Mouse (Mus musculus) myocyte (in vitro differentiated cells): Measurements from ENCODE around the gene Mark4. TPM values are rescaled to one million over a fixed set of nuclear protein-coding genes. Genes with fewer than 3 reads are reported as not detected.

Experiments used
- H3K27me3 ChIP-seq: one replicate; pipeline ENCODE4 v1.6.1; 2011; ENCODE audit not compliant: control insufficient read depth, insufficient read depth, insufficient read length
- H3K36me3 ChIP-seq: one replicate; pipeline ENCODE4 v1.6.1; 2011; ENCODE audit not compliant: control insufficient read depth, insufficient read depth
- H3K4me2 ChIP-seq: one replicate; pipeline ENCODE4 v1.6.1; 2011; ENCODE audit warnings: low read depth, control low read depth
- H3K4me3 ChIP-seq: one replicate; pipeline ENCODE4 v1.5.1; 2011; ENCODE audit warnings: mild to moderate bottlenecking, control low read depth, moderate library complexity
- H3K79me2 ChIP-seq: one replicate; pipeline ENCODE4 v1.6.1; 2011; ENCODE audit not compliant: control insufficient read depth, insufficient read depth
- H3ac ChIP-seq: one replicate; pipeline ENCODE4 v1.6.1; 2011; ENCODE audit not compliant: control insufficient read depth, insufficient read length
- CEBPB ChIP-seq: IDR thresholded peaks from 2 replicates; pipeline ENCODE4 v1.6.1; 2011; ENCODE audit warnings: mild to moderate bottlenecking, moderate library complexity; ENCODE audit not compliant: poor library complexity, insufficient read depth, severe bottlenecking
- E2F4 ChIP-seq: IDR thresholded peaks from one replicate; pipeline ENCODE4 v1.6.1; 2011; ENCODE audit warnings: mild to moderate bottlenecking, control low read depth, moderate library complexity; ENCODE audit not compliant: insufficient read depth
- MAX ChIP-seq: IDR thresholded peaks from one replicate; pipeline ENCODE4 v1.6.1; 2011; ENCODE audit warnings: low read depth, mild to moderate bottlenecking, control low read depth
- MYOD1 ChIP-seq, 3 experiments: IDR thresholded peaks; one replicate each; pipeline ENCODE4 v1.6.1; 2011; ENCODE audit warnings: control low read depth in 2 of 3, low read depth in 2 of 3, mild to moderate bottlenecking in 2 of 3, moderate library complexity in 1 of 3; ENCODE audit not compliant: insufficient read length in 2 of 3, control insufficient read depth in 1 of 3
- MYOG ChIP-seq, 3 experiments: IDR thresholded peaks; one replicate each; pipeline ENCODE4 v1.6.1; 2011; ENCODE audit warnings: control low read depth in 2 of 3, low read depth in 2 of 3, mild to moderate bottlenecking in 2 of 3; ENCODE audit not compliant: insufficient read length in 2 of 3, control insufficient read depth in 1 of 3, insufficient read depth in 1 of 3
- POLR2A ChIP-seq: IDR thresholded peaks from one replicate; pipeline ENCODE4 v1.6.1; 2011; ENCODE audit warnings: low read depth, mild to moderate bottlenecking, control low read depth, moderate library complexity; ENCODE audit not compliant: insufficient read length
- POLR2AphosphoS2 ChIP-seq: IDR thresholded peaks from one replicate; pipeline ENCODE4 v1.6.1; 2011; ENCODE audit warnings: low read depth, control low read depth; ENCODE audit not compliant: insufficient read length
- REST ChIP-seq: IDR thresholded peaks from one replicate; pipeline ENCODE4 v1.6.1; 2011; ENCODE audit warnings: mild to moderate bottlenecking, control low read depth, moderate library complexity; ENCODE audit not compliant: insufficient read depth, insufficient read length
- SRF ChIP-seq: IDR thresholded peaks from one replicate; pipeline ENCODE4 v1.6.1; 2011; ENCODE audit warnings: low read depth; ENCODE audit not compliant: control insufficient read depth, insufficient read length
- TCF12 ChIP-seq: IDR thresholded peaks from one replicate; pipeline ENCODE4 v1.6.1; 2011; ENCODE audit warnings: mild to moderate bottlenecking, control low read depth; ENCODE audit not compliant: poor library complexity, insufficient read depth, severe bottlenecking
- TCF3 ChIP-seq: IDR thresholded peaks from one replicate; pipeline ENCODE4 v1.6.1; 2011; ENCODE audit warnings: low read depth, control low read depth; ENCODE audit not compliant: insufficient read length
- USF1 ChIP-seq: IDR thresholded peaks from one replicate; pipeline ENCODE4 v1.6.1; 2011; ENCODE audit warnings: low read depth, mild to moderate bottlenecking, control low read depth, moderate library complexity
- polyA plus RNA-seq: library from polyadenylated mRNA; unstranded; fragments of >200 nt; fragmentation: generic; extraction: Trizol; gene quantifications from one replicate; pipeline ENCODE4 v1.2.1, GENCODE M21; 2012; ENCODE audit warnings: missing spikeins

The Mark4 gene
- polyA plus RNA-seq, 1 experiment = 18.2 TPM

DNA sequence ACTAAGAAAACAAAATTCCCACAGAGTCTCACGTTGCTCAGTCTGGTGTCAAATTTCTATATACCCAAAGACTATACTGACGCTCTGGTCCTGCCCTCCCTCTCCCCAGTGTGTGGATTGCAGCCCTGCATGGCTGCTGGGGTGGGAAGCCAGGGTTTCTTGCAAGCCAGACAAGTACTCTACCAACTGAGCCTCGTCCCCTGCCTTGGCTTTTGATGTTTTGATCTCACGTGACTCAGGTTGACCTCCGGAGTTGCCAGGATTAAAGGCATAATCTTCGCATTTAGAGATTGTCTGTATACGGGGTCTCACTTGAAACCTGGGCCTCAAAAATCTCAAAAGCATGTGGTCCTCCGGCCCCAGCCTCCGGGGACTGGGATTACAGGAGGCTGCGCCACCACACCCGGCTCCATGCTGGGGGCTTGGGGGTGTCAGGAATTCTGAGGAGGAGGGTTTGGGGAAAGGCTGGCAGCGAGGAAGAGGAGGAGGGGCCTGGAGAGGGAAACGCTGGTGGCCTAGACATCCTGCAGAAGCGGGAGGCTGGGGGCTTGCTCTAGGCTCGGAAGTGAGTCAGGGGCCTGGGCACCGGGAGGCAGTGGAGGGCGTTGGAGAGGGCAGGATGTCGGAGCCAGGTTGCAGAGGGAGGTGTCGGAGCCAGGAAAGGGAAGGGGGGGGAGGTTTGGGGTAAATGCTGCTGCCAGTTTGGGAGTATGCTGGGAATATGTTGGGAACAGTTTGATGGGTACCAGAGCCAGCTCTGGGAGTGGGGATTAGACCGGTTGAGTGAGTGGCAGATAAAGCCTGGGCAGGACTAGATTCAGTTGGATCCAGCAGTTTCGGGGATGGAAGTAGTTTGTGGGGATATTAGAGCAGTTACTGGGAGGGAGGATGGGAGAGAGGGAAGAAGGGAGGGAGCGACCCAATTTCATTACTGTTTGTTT is 6.0 kb upstream of the Mark4 start:
- peaks cover 7% of the 10 kb centered on the region for H3K27me3 ChIP-seq
- no peak overlapping the region for H3K4me3 ChIP-seq
- H3K79me2 ChIP-seq = no peaks in the 10 kb centered on the region
- H3K4me2 ChIP-seq = no peak overlapping the region
- no peak for TF ChIP-seq CEBPB
- H3ac ChIP-seq = no peak overlapping the region
- no peaks in the 10 kb centered on the region for H3K36me3 ChIP-seq

DNA sequence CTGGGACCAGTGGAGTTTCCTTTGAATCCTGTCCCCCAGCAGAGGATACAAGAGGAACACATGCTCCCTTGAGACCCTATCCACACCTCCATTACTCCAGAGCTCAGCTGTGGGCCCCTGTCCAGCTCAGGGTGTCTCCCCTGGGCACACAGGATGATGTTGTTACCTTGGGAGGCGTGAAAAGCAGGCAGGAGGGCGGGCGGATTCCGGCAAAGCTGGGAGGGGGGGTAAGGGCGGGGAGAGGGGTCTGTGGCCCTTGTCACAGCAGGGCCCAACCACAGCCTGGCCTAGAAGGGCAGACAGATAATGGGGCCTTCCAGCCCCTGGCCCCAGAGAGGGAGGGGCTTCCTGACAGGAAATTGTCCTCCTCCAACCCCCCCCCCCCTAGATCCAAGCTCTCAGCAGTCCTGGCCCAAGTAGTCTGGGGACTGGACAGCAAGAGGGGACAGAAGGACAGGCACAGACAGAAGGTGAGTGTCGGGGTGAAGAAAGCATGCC is 4.3 kb upstream of the Mark4 start, which contains the start of gene Exoc3l2:
Gene Exoc3l2 (plus strand): TSS at position 448 of the 498 bp plus-strand sequence.
- no peaks in the 10 kb centered on the region for H3K36me3 ChIP-seq
- H3ac ChIP-seq = no peak within 1 kb of the TSS
- no peaks in the 10 kb centered on the region for H3K79me2 ChIP-seq
- TF ChIP-seq E2F4 = no peak
- TF ChIP-seq TCF3 = no peak
- no peak for TF ChIP-seq USF1
- no peak for TF ChIP-seq REST
- TF ChIP-seq MAX = no peak
- TF ChIP-seq MYOG (IDR thresholded peaks at IDR 0.05; ENCODE audit: control insufficient read depth in 1 of 3, insufficient read depth in 1 of 3, insufficient read length in 2 of 3, low read depth in 2 of 3) = no peak
- no peak for TF ChIP-seq CEBPB
- TF ChIP-seq POLR2AphosphoS2 = no peak
- TF ChIP-seq TCF12 = no peak
- no peak within 1 kb of the TSS for H3K4me3 ChIP-seq
- H3K27me3 ChIP-seq = no peaks in the 10 kb centered on the region
- H3K4me2 ChIP-seq = no peak within 1 kb of the TSS

DNA sequence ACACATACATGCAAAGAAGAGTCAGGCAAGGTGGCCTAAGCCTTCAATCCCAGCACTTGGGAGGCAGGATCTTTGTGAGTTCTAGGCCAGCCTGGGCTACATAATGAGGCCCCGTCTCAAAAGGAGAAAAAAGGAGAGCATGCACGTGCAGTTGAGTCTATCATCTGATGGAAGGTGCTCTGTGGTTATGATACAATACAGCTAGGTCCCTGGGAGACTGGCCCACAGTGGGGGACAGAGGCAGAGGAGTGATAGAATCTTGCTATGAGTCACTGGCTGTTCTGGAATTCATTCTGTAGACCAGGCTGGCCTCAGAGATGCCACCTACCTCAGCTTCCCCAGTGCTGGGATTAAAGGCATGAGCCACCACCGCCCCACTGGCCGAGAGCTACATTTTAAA is 3.8 kb upstream of the Mark4 start:
- Histone ChIP-seq H3K36me3 (no peaks in the 10 kb centered on the region), H3K4me3 (no peak overlapping the region), H3K4me2 (no peak overlapping the region), H3K79me2 (peaks cover 4% of the 10 kb centered on the region), H3K27me3 (no peaks in the 10 kb centered on the region), H3ac (no peak overlapping the region)
- TF ChIP-seq MYOG (IDR thresholded peaks at IDR 0.05; ENCODE audit: control insufficient read depth in 1 of 3, insufficient read depth in 1 of 3, insufficient read length in 2 of 3, low read depth in 2 of 3) (no peak), TCF3 (no peak), TCF12 (no peak), POLR2AphosphoS2 (no peak)

DNA sequence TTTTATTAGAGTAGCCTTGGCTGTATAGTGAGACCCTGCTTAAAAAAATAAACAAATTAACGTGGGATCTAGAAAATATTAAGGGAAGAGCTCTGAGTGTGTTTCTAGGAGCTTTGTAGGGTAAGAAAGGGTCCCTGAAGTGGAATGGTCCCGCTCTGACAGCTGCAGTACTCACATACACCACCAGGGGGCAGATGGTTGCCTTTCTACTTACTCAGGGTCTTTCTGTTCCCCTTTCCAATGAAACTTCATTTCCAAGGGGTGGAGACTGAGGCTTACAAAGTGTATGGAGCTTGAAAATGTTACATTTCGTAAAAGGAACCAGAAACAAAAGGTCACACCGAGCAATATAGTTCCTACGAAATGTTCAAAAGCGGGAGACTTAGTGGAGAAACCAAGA is 2.9 kb upstream of the Mark4 start:
- no peak overlapping the region for H3K4me2 ChIP-seq
- no peak for TF ChIP-seq CEBPB
- no peak for TF ChIP-seq POLR2AphosphoS2
- TF ChIP-seq MYOD1 (IDR thresholded peaks at IDR 0.05; ENCODE audit: control insufficient read depth in 1 of 3, insufficient read length in 2 of 3, low read depth in 2 of 3) = no peak
- no peak for TF ChIP-seq TCF12
- TF ChIP-seq POLR2A = no peak
- TF ChIP-seq REST = no peak
- no peak for TF ChIP-seq E2F4
- no peak for TF ChIP-seq USF1
- TF ChIP-seq SRF = no peak
- TF ChIP-seq TCF3 = no peak
- TF ChIP-seq MAX = no peak
- no peak for TF ChIP-seq MYOG (IDR thresholded peaks at IDR 0.05; ENCODE audit: control insufficient read depth in 1 of 3, insufficient read depth in 1 of 3, insufficient read length in 2 of 3, low read depth in 2 of 3)
- no peak overlapping the region for H3ac ChIP-seq
- H3K4me3 ChIP-seq = no peak overlapping the region
- peaks cover 12% of the 10 kb centered on the region for H3K79me2 ChIP-seq
- H3K36me3 ChIP-seq = no peaks in the 10 kb centered on the region
- no peaks in the 10 kb centered on the region for H3K27me3 ChIP-seq

DNA sequence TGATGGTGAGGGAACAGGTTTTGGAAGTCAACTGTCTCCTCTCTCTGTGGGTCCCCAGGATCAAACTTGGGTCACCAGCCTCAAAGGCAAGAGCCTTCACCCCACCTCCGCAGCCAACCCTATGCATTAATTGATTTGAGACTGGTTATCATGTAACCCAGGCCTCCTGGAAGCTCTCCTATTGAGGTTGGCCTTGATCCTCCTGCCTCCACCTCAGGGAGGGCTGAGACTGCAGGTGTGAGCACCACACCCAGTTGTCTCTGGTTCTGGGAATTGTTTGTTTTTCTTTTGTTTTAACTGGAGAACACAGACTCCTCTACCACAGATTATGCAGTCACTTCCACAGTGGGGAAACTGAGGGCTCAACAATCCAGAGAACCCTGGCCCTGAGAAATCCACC is 1.9 kb upstream of the Mark4 start:
- Histone ChIP-seq H3K27me3 (no peaks in the 10 kb centered on the region), H3K4me3 (no peak overlapping the region), H3K79me2 (peaks cover 12% of the 10 kb centered on the region), H3K4me2 (no peak overlapping the region), H3ac (no peak overlapping the region), H3K36me3 (no peaks in the 10 kb centered on the region)
- TF ChIP-seq MYOG (IDR thresholded peaks at IDR 0.05; ENCODE audit: control insufficient read depth in 1 of 3, insufficient read depth in 1 of 3, insufficient read length in 2 of 3, low read depth in 2 of 3) (no peak), REST (no peak), TCF3 (no peak), MAX (no peak), MYOD1 (IDR thresholded peaks at IDR 0.05; ENCODE audit: control insufficient read depth in 1 of 3, insufficient read length in 2 of 3, low read depth in 2 of 3) (no peak), POLR2A (no peak)
